Mouse (Mus musculus) embryonic facial prominence, embryonic 11.5 days (tissue): ENCODE data around the gene Ampd3. TPM values are rescaled to one million over a fixed set of nuclear protein-coding genes. Genes with fewer than 3 reads are reported as not detected.

ENCODE experiments used
- ATAC-seq: fragments of 200-750 bp; cut with Nextera tagmentation; replicated peaks from 2 replicates; pipeline ENCODE4 v1.8.0; 2017; ENCODE audit warnings: low read depth; ENCODE audit not compliant: insufficient number of reproducible peaks, low FRiP score, low TSS enrichment
- DNase-seq: peaks from one replicate; pipeline ENCODE4 v3.0.0-alpha.2; 2015; ENCODE audit warnings: low spot score
- H3K27ac ChIP-seq: fragments of 300-500 bp; sonication (generic); replicated peaks from 2 replicates; pipeline ENCODE4 v1.5.1; 2014; ENCODE audit warnings: mild to moderate bottlenecking, low read depth, low read length, control low read depth
- H3K27me3 ChIP-seq: fragments of 300-500 bp; sonication (generic); 2 replicates; pipeline ENCODE4 v1.6.1; 2014; ENCODE audit warnings: mild to moderate bottlenecking, low read length, moderate library complexity, mixed read lengths; ENCODE audit not compliant: control insufficient read depth, insufficient read depth
- H3K36me3 ChIP-seq: fragments of 300-500 bp; sonication (generic); replicated peaks from 2 replicates; pipeline ENCODE4 v1.6.1; 2014; ENCODE audit warnings: low read depth, mild to moderate bottlenecking, low read length, moderate library complexity, mixed read lengths; ENCODE audit not compliant: control insufficient read depth, insufficient read depth
- H3K4me1 ChIP-seq: fragments of 300-500 bp; sonication (generic); 2 replicates; pipeline ENCODE4 v1.6.1; 2014; ENCODE audit warnings: low read length, mixed read lengths; ENCODE audit not compliant: control insufficient read depth, insufficient read depth
- H3K4me2 ChIP-seq: fragments of 300-500 bp; sonication (generic); 2 replicates; pipeline ENCODE4 v1.6.1; 2014; ENCODE audit warnings: low read depth, mild to moderate bottlenecking, control low read depth, low read length, moderate library complexity
- H3K4me3 ChIP-seq: fragments of 300-500 bp; sonication (generic); 2 replicates; pipeline ENCODE4 v1.5.1; 2014; ENCODE audit warnings: low read depth, low read length, control low read depth
- H3K9ac ChIP-seq: fragments of 300-500 bp; sonication (generic); replicated peaks from 2 replicates; pipeline ENCODE4 v1.6.1; 2014; ENCODE audit warnings: mild to moderate bottlenecking, control low read depth, low read length
- H3K9me3 ChIP-seq: fragments of 300-500 bp; sonication (generic); replicated peaks from 2 replicates; pipeline ENCODE4 v1.6.1; 2016; ENCODE audit warnings: mild to moderate bottlenecking, low read length, inconsistent platforms, mixed read lengths; ENCODE audit not compliant: control insufficient read depth
- WGBS: fragments of 180-500 bp; shearing (Covaris S2); extraction: QIAGEN DNeasy Blood & Tissue Kit; methylation state at CpG from one replicate; pipeline ENCODE4 v1.1.7; 2014; 5-methylcytosine and 5-hydroxymethylcytosine counted together
- polyA plus RNA-seq: library from polyadenylated mRNA; unstranded; fragments of >200 nt; fragmentation: Nextera tagmentation; extraction: Ambion mirVana; gene quantifications from 2 replicates; pipeline ENCODE4 v1.2.1, GENCODE M21; 2014

Gene Ampd3
- polyA plus RNA-seq, 1 experiment from 2014 or later: 2.5 TPM

DNA sequence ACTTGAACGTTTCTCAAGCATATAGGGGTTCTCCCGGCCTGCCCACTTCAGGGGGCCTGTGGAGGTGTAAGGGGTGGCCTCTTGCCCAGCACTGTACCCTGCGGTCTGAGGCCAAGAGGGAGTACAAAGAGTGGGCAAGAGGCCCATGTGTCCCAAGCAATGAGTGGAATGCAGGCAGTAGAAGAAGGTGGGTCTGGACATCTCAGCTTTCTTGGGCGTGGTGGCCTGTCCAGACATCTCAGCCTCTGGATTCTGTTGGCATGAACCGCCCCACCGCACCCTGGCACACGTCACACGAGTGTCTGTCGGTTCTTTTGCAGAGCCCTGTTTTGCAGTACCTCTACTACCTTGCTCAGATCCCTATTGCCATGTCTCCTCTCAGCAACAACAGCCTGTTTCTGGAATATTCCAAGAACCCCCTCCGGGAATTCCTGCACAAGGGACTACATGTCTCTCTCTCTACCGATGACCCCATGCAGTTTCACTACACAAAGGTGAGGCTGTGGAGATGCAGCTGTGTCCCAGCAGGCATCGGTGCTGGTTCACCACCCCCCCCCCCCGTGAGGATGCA is 39.5 kb downstream of the Ampd3 start:
- no peak overlapping the region for H3K4me3 ChIP-seq

DNA sequence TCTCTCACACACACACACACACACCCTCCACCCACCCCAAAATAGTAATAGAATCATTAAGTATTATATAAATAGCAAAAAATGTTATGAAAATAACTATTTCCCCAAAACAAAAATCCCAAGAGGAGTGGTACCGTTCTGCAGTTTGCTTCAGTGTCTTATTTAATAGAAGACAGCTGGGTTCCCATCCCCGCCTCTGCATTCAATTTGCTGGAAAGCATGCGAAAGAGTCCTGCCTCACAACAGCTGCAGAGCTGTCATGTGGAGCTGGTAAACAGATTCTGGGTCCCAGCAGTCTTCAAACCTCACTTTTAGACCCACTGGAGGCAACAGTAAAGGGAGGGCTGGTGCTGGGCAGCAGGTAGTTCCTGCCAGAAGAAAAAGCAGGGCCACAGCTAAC is 41.0 kb downstream of the Ampd3 start:
- ATAC-seq (no peak), DNase-seq (peak; percentile 59)
- Histone ChIP-seq H3K4me3 (no peak overlapping the region), H3K36me3 (no peaks in the 10 kb centered on the region; the same call in 1 of the 2 replicates), H3K9me3 (no peaks in the 10 kb centered on the region), H3K27me3 (no peaks in the 10 kb centered on the region), H3K9ac (no peak overlapping the region), H3K27ac (no peak overlapping the region), H3K4me1 (no peaks in the 10 kb centered on the region), H3K4me2 (no peak overlapping the region)
- WGBS: 24% methylated on average over 3 of the region's 3 CpGs

More for the DNA sequence above, 39.5 kb downstream of the Ampd3 start:
- Histone ChIP-seq H3K27ac (no peak overlapping the region), H3K4me1 (no peaks in the 10 kb centered on the region), H3K9ac (no peak overlapping the region), H3K4me2 (no peak overlapping the region), H3K27me3 (no peaks in the 10 kb centered on the region), H3K9me3 (no peaks in the 10 kb centered on the region), H3K36me3 (no peaks in the 10 kb centered on the region; the same call in 1 of the 2 replicates)
- DNase-seq: no peak
- no peak for ATAC-seq
- WGBS: 94% methylated on average over 13 of the region's 13 CpGs

DNA sequence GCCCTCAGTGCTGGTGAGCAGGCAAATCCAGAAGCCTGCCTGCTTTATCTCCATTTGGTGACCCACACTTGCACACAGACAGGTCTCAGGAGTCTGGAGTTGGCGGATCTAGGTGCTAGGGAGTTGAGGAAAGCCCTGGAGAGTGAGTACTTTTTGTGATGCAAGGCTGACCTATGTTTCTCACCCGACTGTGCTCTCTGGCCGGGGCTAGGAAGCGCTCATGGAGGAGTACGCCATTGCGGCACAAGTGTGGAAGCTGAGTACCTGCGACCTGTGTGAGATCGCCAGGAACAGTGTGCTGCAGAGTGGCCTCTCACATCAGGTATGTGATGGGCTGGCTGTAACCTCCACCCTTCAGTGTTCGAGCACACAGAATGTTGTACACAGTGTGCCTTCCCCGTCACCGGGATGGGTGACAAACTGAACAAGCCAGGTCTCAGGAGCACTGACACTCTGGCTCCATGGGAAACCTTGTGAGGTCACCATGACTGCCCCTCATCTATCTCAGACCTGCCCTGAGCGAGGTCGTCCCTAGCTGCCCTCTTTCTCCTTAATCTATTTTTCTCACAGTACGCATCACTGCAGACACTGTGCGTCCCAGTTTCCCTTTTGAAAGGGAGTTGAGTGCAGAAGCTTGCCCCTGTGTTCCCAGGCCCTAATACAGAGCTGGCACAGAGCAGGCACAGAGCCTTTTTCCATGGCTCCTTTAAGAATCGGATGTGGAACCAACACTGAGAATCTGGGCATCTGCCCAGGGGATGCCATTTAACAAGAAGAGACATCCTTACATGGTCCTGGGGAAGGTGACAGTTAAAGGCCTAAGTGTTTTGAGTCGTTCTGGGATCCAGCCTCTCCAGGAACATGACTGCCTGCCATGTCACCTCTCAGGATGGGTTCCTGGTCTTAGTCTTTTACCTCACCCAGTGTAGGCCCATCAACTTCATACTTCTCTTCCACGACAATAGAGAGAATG is 41.9 kb downstream of the Ampd3 start:
- Histone ChIP-seq H3K27ac (no peak overlapping the region), H3K9me3 (no peaks in the 10 kb centered on the region), H3K9ac (no peak overlapping the region), H3K4me3 (no peak overlapping the region), H3K4me1 (no peaks in the 10 kb centered on the region), H3K4me2 (no peak overlapping the region), H3K36me3 (no peaks in the 10 kb centered on the region; the same call in 1 of the 2 replicates), H3K27me3 (no peaks in the 10 kb centered on the region)
- 86% methylated on average over 18 of the region's 18 CpGs for WGBS
- DNase-seq: no peak
- ATAC-seq: no peak

DNA sequence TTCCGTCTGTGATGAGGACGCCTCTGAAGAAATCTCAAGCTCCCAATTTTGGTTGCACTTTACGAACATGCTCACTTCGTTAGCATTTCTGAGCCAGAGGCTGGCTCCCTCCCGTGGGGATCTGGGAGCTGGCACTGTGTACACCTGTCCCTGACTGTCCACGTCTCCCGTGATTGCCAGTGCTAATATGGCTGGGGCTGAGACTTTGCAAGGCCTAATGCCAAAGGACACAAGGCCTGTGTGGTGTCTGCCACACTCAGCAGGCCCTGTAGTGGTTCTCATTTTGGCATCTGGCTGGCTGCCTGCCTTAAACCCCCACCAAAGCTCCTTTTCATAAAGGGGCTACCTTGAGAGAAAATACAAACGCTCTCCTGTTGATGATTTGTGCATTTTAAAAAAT is 43.0 kb downstream of the Ampd3 start:
- no peaks in the 10 kb centered on the region for H3K4me1 ChIP-seq
- ATAC-seq: no peak
- no peaks in the 10 kb centered on the region for H3K9me3 ChIP-seq
- no peak overlapping the region for H3K27ac ChIP-seq
- 88% methylated on average over 8 of the region's 8 CpGs for WGBS
- no peak overlapping the region for H3K4me2 ChIP-seq
- no peaks in the 10 kb centered on the region; the same call in 1 of the 2 replicates for H3K36me3 ChIP-seq
- no peak overlapping the region for H3K4me3 ChIP-seq
- DNase-seq: no peak
- H3K9ac ChIP-seq: no peak overlapping the region
- no peaks in the 10 kb centered on the region for H3K27me3 ChIP-seq

DNA sequence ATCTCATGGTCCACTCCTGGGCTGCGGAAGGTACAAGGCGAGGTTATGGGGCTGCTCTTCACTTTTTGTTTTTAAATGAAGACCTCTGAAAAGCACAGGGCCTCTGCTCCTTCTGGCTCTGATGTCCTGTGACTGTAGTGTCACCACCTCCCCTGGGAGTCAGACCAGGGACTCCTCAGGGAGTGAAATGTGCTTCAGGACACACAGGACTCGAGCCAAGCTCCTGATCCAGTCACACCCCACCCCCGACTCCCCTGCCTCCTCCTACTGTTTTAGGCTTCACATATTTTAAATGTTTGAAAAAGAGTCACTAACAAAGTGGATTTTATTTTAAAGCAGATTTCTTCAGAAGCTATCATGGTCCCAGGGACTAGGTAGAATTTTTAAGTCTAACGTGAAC is 43.5 kb downstream of the Ampd3 start:
- Histone ChIP-seq H3K4me2 (no peak overlapping the region), H3K27ac (no peak overlapping the region), H3K9me3 (no peaks in the 10 kb centered on the region), H3K36me3 (no peaks in the 10 kb centered on the region; the same call in 1 of the 2 replicates), H3K9ac (no peak overlapping the region), H3K4me3 (no peak overlapping the region), H3K4me1 (no peaks in the 10 kb centered on the region), H3K27me3 (no peaks in the 10 kb centered on the region)
- DNase-seq (no peak), ATAC-seq (no peak)
- 82% methylated on average over 5 of the region's 5 CpGs for WGBS

DNA sequence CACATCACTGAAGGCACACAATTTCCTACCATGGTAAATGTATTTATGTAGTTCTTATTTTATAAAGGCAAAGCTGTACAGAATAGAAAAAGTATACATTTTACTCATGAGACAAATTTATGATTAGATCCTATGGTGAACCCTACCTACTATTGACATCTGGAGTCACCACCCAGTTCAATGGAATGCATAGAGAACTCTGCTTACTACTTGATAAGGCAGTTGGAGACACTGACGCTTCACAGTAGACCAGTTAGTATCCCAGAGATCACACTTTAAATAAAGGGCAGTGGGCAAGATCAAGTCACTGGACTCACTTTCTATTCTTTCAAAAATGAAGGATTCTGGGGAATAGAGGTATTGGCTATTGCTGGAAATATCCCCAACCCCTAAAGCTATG is 46.0 kb downstream of the Ampd3 start:
- no peak overlapping the region for H3K27ac ChIP-seq

DNA sequence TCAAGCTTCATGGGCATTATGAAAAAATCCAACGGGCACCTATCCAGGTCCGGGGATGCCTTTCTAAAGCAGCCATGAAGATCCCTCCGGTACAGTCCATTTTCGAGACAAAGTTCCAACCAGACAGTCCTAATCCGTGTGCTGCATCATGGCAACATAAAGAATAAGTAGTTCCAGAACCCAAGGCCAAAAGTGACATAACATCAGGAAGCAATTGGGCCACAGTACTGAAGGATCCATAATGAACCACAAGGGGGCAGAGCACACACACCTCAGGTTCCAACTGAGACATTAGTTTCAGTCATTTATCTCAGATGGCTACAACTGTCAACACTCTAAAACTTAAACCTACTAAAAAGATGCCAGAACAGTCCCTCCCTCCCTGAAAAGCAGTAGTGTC is 48.0 kb downstream of the Ampd3 start:
- no peaks in the 10 kb centered on the region for H3K4me1 ChIP-seq
- H3K4me2 ChIP-seq: no peak overlapping the region
- H3K27me3 ChIP-seq: no peaks in the 10 kb centered on the region
- H3K27ac ChIP-seq: no peak overlapping the region
- H3K4me3 ChIP-seq: no peak overlapping the region
- H3K9ac ChIP-seq: no peak overlapping the region
- 57% methylated on average over 5 of the region's 5 CpGs for WGBS
- no peaks in the 10 kb centered on the region for H3K36me3 ChIP-seq
- H3K9me3 ChIP-seq: no peaks in the 10 kb centered on the region
- DNase-seq (peak; percentile 81), ATAC-seq (0 out of 2 replicates have a peak, but pooled peaks have one; percentile 14)

More for the DNA sequence above, 46.0 kb downstream of the Ampd3 start:
- H3K4me2 ChIP-seq: no peak overlapping the region
- no peaks in the 10 kb centered on the region for H3K9me3 ChIP-seq
- no peak overlapping the region for H3K4me3 ChIP-seq
- 90% methylated on average over 1 of the region's 1 CpGs for WGBS
- no peak for ATAC-seq
- H3K9ac ChIP-seq: no peak overlapping the region
- DNase-seq: no peak
- no peaks in the 10 kb centered on the region for H3K4me1 ChIP-seq
- H3K27me3 ChIP-seq: no peaks in the 10 kb centered on the region
- H3K36me3 ChIP-seq: no peaks in the 10 kb centered on the region; the same call in 1 of the 2 replicates

DNA sequence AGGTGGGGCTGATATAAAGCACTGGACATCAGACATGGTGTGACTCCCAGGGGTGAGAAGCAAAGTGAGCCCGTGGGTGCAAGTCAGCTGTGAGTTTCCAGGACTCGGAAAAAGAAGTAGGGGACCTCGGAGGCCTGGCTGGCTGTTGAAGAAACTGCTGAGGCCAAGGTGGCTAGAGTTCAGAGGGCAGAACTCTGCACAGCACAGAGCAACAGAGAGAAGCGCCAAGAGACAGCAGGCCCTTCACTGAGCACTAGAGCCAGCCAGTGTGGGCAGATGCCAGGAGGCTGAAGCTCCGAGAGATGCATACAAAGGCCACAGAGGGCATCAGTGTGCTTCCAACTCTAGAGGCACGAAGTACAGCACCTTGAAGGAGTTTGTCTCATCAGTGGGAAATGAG is 50.2 kb downstream of the Ampd3 start:
- ATAC-seq: no peak
- 81% methylated on average over 6 of the region's 6 CpGs for WGBS
- H3K4me1 ChIP-seq: no peaks in the 10 kb centered on the region
- no peak for DNase-seq
- no peak overlapping the region for H3K27ac ChIP-seq
- no peak overlapping the region for H3K4me3 ChIP-seq
- H3K9ac ChIP-seq: no peak overlapping the region
- no peak overlapping the region for H3K4me2 ChIP-seq
- H3K9me3 ChIP-seq: no peaks in the 10 kb centered on the region
- no peaks in the 10 kb centered on the region for H3K27me3 ChIP-seq
- no peaks in the 10 kb centered on the region for H3K36me3 ChIP-seq
